Mouse (Mus musculus) megakaryocyte, embryonic 14.5 days (primary cell): ENCODE results near the gene Cphx2.
"Not testable (repeated sequence)": the region's sequence is repeated elsewhere in the genome, so short reads cannot be mapped to it uniquely, and the experiment has no call there.

Experiments used
- FLI1 ChIP-seq: IDR thresholded peaks from 2 replicates; pipeline ENCODE4 v1.6.1; 2012; ENCODE audit warnings: low read length, inconsistent platforms, mixed read lengths
- GATA1 ChIP-seq: IDR thresholded peaks from 3 replicates; pipeline ENCODE4 v1.6.1; 2012; ENCODE audit warnings: mixed read lengths, low read length, inconsistent platforms, borderline replicate concordance

DNA sequence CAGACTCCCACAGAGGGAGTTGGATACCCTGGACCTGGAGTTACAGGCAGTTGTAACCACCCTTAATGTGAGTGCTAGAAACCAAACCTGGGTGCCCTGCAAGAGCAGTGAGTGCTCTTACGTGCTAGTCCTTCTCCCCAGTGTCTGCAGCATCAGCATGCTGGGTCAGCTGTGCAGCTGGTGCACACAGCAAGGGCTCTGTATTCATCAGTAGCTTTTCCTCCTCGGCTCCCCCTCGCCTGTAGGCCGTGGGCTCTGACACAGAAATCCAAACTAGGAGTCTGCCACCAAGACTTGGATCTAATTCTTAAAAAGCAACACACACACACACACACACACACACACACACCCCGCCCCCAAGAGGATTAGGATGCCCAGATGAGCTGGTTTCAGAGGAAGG lies 36.3 kb upstream of the Cphx2 start:
- TF ChIP-seq GATA1, FLI1: not testable (repeated sequence)
